Mouse (Mus musculus) forebrain, embryonic 14.5 days (tissue): ENCODE results near the gene Sdhb. TPM values are rescaled to one million over a fixed set of nuclear protein-coding genes. Genes with fewer than 3 reads are reported as not detected.

Experiments used
- ATAC-seq: fragments of 200-750 bp; cut with Nextera tagmentation; 2 replicates; pipeline ENCODE4 v1.8.0; 2017; ENCODE audit warnings: mild to moderate bottlenecking, moderate library complexity
- DNase-seq: peaks from one replicate; pipeline ENCODE4 v3.0.0-alpha.2; 2015; ENCODE audit warnings: low spot score
- H3K27ac ChIP-seq: fragments of 300-500 bp; sonication (generic); 2 replicates; pipeline ENCODE4 v1.5.1; 2014; ENCODE audit warnings: low read depth, mild to moderate bottlenecking, control low read depth, low read length, moderate library complexity
- H3K27me3 ChIP-seq: fragments of 300-500 bp; sonication (generic); replicated peaks from 2 replicates; pipeline ENCODE4 v1.6.1; 2014; ENCODE audit warnings: low read length, control low read depth, mixed read lengths; ENCODE audit not compliant: control insufficient read depth, insufficient read depth
- H3K36me3 ChIP-seq: fragments of 300-500 bp; sonication (generic); 2 replicates; pipeline ENCODE4 v1.6.1; 2014; ENCODE audit warnings: low read length, control low read depth; ENCODE audit not compliant: control insufficient read depth, insufficient read depth
- H3K4me1 ChIP-seq: fragments of 300-500 bp; sonication (generic); 2 replicates; pipeline ENCODE4 v1.6.1; 2014; ENCODE audit warnings: antibody characterized with exemption, low read length, control low read depth; ENCODE audit not compliant: control insufficient read depth, insufficient read depth
- H3K4me2 ChIP-seq: fragments of 300-500 bp; sonication (generic); 2 replicates; pipeline ENCODE4 v1.6.1; 2014; ENCODE audit warnings: mild to moderate bottlenecking, control low read depth, low read length
- H3K4me3 ChIP-seq: fragments of 300-500 bp; sonication (generic); 2 replicates; pipeline ENCODE4 v1.5.1; 2014; ENCODE audit warnings: low read depth, low read length, control low read depth
- H3K9ac ChIP-seq: fragments of 300-500 bp; sonication (generic); 2 replicates; pipeline ENCODE4 v1.6.1; 2014; ENCODE audit warnings: mild to moderate bottlenecking, low read length, control low read depth, moderate library complexity
- H3K9me3 ChIP-seq: fragments of 300-500 bp; sonication (generic); replicated peaks from 2 replicates; pipeline ENCODE4 v1.6.1; 2016; ENCODE audit warnings: low read length, control low read depth, mixed read lengths; ENCODE audit not compliant: control insufficient read depth
- WGBS: fragments of 180-500 bp; shearing (Covaris S2); extraction: QIAGEN DNeasy Blood & Tissue Kit; methylation state at CpG from one replicate; pipeline ENCODE4 v1.1.7; 2014; 5-methylcytosine and 5-hydroxymethylcytosine counted together
- polyA plus RNA-seq: library from polyadenylated mRNA; unstranded; fragments of >200 nt; fragmentation: Nextera tagmentation; extraction: Ambion mirVana; gene quantifications from 2 replicates; pipeline ENCODE4 v1.2.1, GENCODE M21; 2014

Gene Sdhb
- polyA plus RNA-seq, 1 experiment from 2014 or later = 541 TPM

DNA sequence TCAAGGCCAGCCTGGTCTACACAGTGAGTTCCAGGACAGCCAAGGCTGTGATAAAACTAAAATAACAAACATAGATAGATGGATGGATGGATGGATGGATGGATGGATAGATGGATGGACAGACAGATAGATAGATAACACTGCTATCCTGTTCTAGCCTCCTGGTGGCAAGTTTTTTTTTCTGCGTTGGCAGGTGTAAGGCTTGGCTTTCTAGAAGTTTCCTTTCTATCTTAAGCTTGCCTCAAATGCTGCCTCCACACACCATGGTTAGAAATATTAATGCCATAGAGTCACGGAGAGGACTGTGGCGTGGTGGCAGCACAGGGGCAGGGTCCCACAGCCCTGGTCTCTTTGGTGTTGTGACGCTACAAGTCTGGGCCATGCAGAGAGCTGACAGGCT is 15.4 kb upstream of the Sdhb start:
- H3K4me2 ChIP-seq = no peak overlapping the region
- H3K27ac ChIP-seq = no peak overlapping the region
- H3K9me3 ChIP-seq = no peaks in the 10 kb centered on the region
- no peaks in the 10 kb centered on the region for H3K36me3 ChIP-seq
- no peak for ATAC-seq
- no peaks in the 10 kb centered on the region for H3K27me3 ChIP-seq
- no peaks in the 10 kb centered on the region for H3K4me1 ChIP-seq
- 94% methylated on average over 4 of the region's 4 CpGs for WGBS
- H3K9ac ChIP-seq = no peak overlapping the region
- no peak for DNase-seq
- H3K4me3 ChIP-seq = no peak overlapping the region

DNA sequence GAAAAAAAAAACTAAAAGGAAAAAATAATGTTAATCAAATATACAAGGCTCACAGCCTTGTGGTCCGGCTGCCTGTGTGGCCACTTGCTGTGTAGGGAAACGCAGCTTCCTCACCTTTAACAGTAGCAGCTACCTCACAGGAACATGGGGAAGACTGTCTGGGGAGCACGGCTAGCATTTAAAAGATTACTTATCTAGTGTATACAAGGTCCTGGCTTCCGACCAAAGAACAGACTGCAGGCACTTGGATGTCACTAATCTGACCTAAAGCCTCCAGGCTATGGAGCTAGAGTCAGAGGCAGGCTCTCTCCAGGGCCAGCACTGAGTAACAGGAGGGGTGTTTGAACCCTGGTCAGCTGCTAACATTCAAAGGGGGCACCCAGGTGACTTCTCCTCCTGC is 15.0 kb upstream of the Sdhb start:
- Histone ChIP-seq H3K27ac (no peak overlapping the region), H3K36me3 (no peaks in the 10 kb centered on the region), H3K4me1 (no peaks in the 10 kb centered on the region), H3K9ac (no peak overlapping the region), H3K9me3 (no peaks in the 10 kb centered on the region), H3K4me3 (no peak overlapping the region), H3K4me2 (no peak overlapping the region), H3K27me3 (no peaks in the 10 kb centered on the region)
- ATAC-seq (no peak), DNase-seq (no peak)
- 87% methylated on average over 4 of the region's 4 CpGs for WGBS

DNA sequence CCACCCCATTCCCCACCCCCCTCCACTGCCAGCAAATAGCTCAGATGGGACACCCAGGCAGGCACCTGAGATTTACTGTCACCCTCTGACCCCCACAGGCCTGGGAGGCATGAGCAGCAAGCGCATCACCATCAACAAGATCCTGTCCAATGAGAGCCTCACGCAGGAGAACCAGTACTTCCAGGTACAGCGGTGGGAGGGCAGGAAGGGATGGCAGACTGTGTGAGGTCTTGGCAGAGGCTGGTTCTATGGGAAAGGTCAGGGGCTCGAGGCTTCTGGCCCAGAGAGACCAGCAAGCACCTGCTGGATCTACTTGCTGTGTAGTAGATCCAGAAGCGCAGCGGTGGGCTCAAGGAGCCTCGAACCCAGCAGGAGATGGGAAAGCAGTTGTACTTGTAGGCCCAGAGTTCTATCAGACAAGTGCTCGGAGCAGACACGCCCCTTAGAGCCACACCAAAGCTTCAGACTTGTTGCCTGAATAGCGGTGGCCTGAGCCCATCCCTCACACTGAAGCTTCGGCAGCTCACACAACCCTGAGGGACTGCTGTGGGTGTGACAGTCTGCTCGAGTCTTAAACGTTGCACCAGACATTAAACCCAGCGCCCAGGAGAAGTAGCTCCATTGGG is 14.3 kb upstream of the Sdhb start:
- Histone ChIP-seq H3K27ac (no peak overlapping the region), H3K9me3 (no peaks in the 10 kb centered on the region), H3K27me3 (no peaks in the 10 kb centered on the region), H3K4me3 (no peak overlapping the region), H3K36me3 (no peaks in the 10 kb centered on the region), H3K4me1 (no peaks in the 10 kb centered on the region), H3K9ac (no peak overlapping the region), H3K4me2 (no peak overlapping the region)
- ATAC-seq (no peak), DNase-seq (no peak)
- 80% methylated on average over 14 of the region's 14 CpGs for WGBS

DNA sequence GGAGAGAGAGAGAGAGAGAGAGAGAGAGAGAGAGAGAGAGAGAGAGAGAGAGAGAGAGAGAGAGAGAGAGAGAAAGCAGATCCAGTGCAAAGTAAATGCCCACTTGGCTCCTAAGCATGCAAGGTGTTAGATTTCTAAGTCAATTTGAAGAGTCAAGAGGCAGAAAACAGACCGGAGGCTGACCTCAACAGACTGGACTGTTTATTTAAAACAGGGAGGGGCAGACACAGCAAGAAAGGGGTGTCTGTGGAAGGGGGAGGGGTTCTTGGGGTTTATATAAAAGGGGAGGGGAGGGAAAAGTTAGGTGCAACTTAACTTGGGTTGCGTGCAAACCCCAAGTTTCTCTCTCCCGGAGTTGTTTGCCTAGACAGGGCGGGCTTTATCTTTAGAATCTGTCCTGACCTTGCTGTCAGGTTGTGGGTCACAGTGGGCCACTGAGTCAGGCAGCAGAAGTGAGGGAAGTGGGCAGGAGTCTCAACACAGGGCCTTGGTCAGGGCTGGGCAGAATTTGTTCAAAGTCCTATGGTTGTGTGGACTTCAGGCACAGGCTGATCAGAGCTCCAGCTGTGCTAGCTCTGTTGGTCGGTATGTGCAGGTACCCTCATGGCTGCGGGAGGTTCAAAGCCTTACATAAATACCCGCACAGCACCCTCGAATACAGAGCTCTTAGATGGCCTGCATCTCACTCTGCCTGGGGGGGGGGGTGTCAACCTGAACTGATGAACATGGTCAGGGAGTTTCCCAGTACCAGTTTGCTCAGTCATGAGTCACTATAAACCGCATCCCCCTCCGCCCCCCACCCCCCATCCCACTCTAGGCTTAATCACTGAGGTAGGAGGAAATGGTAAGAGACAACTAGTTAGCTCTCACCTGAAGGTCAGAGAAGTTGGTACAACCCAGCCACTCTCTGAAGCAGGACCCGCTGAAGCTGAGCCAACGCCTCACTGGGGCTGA is 13.2 kb upstream of the Sdhb start:
- Histone ChIP-seq H3K4me3 (no peak overlapping the region), H3K9me3 (no peaks in the 10 kb centered on the region), H3K27me3 (no peaks in the 10 kb centered on the region), H3K36me3 (no peaks in the 10 kb centered on the region), H3K27ac (no peak overlapping the region), H3K4me2 (no peak overlapping the region), H3K9ac (no peak overlapping the region), H3K4me1 (no peaks in the 10 kb centered on the region)
- 89% methylated on average over 12 of the region's 12 CpGs for WGBS
- ATAC-seq = no peak
- no peak for DNase-seq

DNA sequence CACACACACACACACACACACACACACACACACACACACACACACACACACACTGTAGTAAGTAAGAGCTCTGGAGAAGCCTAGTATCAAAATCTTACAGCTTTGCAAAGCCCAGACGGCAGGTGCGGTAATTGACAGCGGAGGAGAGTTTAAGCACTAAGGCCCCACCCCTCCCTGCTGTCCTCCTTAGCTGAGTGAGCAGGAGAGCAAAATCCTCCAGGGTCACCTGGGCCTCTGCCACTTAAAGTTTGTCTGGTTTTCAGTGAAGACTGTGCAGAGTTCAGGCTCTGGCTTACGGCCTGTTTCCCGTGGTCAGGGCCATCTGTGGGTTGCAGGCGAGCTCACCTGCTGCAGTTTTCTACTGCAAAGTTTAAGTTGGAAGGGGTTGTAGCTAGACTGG is 12.5 kb upstream of the Sdhb start:
- Histone ChIP-seq H3K27me3 (no peaks in the 10 kb centered on the region), H3K4me3 (no peak overlapping the region), H3K4me1 (no peaks in the 10 kb centered on the region), H3K9ac (no peak overlapping the region), H3K4me2 (no peak overlapping the region), H3K36me3 (no peaks in the 10 kb centered on the region), H3K27ac (no peak overlapping the region), H3K9me3 (no peaks in the 10 kb centered on the region)
- DNase-seq (no peak), ATAC-seq (no peak)
- 93% methylated on average over 6 of the region's 6 CpGs for WGBS

DNA sequence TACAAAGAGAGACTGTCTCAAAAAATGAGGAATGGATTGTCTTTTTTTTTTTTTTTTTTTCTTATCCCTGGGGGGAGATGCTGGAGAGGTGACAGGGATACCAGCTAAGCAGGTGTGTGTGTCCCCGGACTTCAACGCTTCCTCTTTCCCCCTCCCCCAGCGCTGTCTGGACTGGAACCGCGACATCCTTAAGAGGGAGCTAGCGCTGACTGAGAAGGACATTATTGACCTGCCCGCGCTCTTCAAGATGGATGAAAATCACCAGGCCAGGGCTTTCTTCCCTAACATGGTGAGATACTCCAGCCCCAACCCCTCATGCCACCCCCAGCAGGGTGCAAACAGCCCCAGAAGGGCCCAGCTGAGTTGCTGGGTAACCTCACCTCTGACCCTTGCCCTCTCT is 12.0 kb upstream of the Sdhb start:
- H3K9ac ChIP-seq = no peak overlapping the region
- no peaks in the 10 kb centered on the region for H3K9me3 ChIP-seq
- H3K27ac ChIP-seq = no peak overlapping the region
- H3K27me3 ChIP-seq = no peaks in the 10 kb centered on the region
- no peaks in the 10 kb centered on the region for H3K4me1 ChIP-seq
- DNase-seq (no peak), ATAC-seq (no peak)
- no peak overlapping the region for H3K4me2 ChIP-seq
- H3K4me3 ChIP-seq = no peak overlapping the region
- no peaks in the 10 kb centered on the region for H3K36me3 ChIP-seq
- WGBS = 83% methylated on average over 8 of the region's 8 CpGs

DNA sequence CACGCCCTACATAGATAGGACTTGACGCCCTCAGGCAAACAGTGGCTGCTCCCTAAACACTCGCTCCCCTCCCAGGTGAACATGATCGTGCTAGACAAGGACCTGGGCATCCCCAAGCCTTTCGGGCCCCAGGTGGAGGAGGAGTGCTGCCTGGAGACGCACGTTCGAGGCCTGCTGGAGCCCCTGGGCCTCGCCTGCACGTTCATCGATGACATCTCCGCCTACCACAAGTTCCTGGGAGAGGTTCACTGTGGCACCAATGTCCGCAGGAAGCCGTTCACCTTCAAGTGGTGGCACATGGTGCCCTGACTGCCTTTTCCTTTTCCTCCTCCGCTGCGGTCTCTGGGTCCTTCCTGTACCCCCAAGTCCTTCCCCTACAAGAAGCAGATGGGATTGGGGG is 11.4 kb upstream of the Sdhb start:
- Histone ChIP-seq H3K4me3 (no peak overlapping the region), H3K36me3 (no peaks in the 10 kb centered on the region), H3K4me2 (no peak overlapping the region), H3K9me3 (no peaks in the 10 kb centered on the region), H3K4me1 (no peaks in the 10 kb centered on the region), H3K27ac (no peak overlapping the region), H3K9ac (no peak overlapping the region), H3K27me3 (no peaks in the 10 kb centered on the region)
- DNase-seq (no peak), ATAC-seq (no peak)
- WGBS = 91% methylated on average over 16 of the region's 16 CpGs

DNA sequence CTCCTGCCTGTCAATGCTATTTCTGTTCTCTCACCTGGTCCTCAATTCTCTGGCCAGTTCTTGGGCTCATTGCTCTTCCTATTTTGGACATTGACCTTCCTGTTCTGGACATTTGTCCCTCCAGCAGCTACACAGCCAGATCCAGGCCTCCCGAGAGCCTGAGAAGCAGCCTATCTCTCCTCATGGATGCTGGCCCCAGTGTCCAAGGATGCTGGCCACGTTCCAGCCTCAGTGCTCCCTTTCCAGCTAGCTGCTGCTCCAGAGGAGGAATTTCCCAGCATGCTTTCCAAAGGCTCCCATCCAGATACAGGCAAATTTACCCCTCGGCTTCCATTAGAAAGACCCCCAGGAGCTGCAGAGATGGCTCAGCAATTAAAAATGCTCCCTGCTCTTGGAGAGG is 10.4 kb upstream of the Sdhb start:
- Histone ChIP-seq H3K27ac (no peak overlapping the region), H3K4me3 (no peak overlapping the region), H3K9ac (no peak overlapping the region), H3K4me2 (no peak overlapping the region), H3K36me3 (no peaks in the 10 kb centered on the region), H3K27me3 (no peaks in the 10 kb centered on the region), H3K9me3 (no peaks in the 10 kb centered on the region), H3K4me1 (no peaks in the 10 kb centered on the region)
- 72% methylated on average over 3 of the region's 3 CpGs for WGBS
- ATAC-seq (no peak), DNase-seq (no peak)
